8 mouse cellular contexts compared by ENCODE assay signal in genomic region chr9:32540061-32540405, GRCm38 (mm10). TPM values are rescaled to one million over a fixed set of nuclear protein-coding genes. Genes with fewer than 3 reads are reported as not detected.
DNase-seq lines count a peak whose midpoint lies in the region; ATAC-seq and TF ChIP-seq lines count a peak whose summit lies in the region.

No protein-coding gene starts in this region.

- WGBS in heart, embryonic 14.5 days, result 4% methylated on average over 13 of the region's 13 CpGs
- under 1% methylated on average over 13 of the region's 13 CpGs for WGBS in liver, embryonic 16.5 days (ENCODE audit: insufficient replicate concordance)
- WGBS in neural tube, embryonic 13.5 days, result 1% methylated on average over 13 of the region's 13 CpGs

- peak overlapping the region; percentile 79 for H3K9ac ChIP-seq in heart, embryonic 14.5 days (ENCODE audit: low read length)
- peak overlapping the region; percentile 68 for H3K9ac ChIP-seq in liver, embryonic 16.5 days (ENCODE audit: low read depth, low read length)
- peak overlapping the region; percentile 74 for H3K9ac ChIP-seq in neural tube, embryonic 13.5 days

- H3K27me3 ChIP-seq in heart, embryonic 14.5 days (ENCODE audit: control insufficient read depth, insufficient read depth, low read length), result peaks cover 24% of the 10 kb centered on the region
- H3K27me3 ChIP-seq in liver, embryonic 16.5 days (ENCODE audit: control insufficient read depth, insufficient read depth, low read depth, low read length), result peaks cover 53% of the 10 kb centered on the region
- peaks cover 77% of the 10 kb centered on the region for H3K27me3 ChIP-seq in neural tube, embryonic 13.5 days

- no peaks in the 10 kb centered on the region for H3K9me3 ChIP-seq in heart, embryonic 14.5 days (ENCODE audit: control insufficient read depth, low read length)
- no peaks in the 10 kb centered on the region for H3K9me3 ChIP-seq in liver, embryonic 16.5 days (replicated peaks; ENCODE audit: control insufficient read depth, low read length)
- no peaks in the 10 kb centered on the region for H3K9me3 ChIP-seq in neural tube, embryonic 13.5 days

- no peaks in the 10 kb centered on the region for H3K36me3 ChIP-seq in heart, embryonic 14.5 days (ENCODE audit: control insufficient read depth, insufficient read depth, low read length)
- H3K36me3 ChIP-seq in liver, embryonic 16.5 days (ENCODE audit: control insufficient read depth, insufficient read depth), result no peaks in the 10 kb centered on the region
- H3K36me3 ChIP-seq in neural tube, embryonic 13.5 days, result no peaks in the 10 kb centered on the region

- H3K4me3 ChIP-seq in bone marrow macrophage, adult 2 months (ENCODE audit: insufficient read depth, low read length), result peak overlapping the region; percentile 100
- peak overlapping the region; percentile 55 to 58 for H3K4me3 ChIP-seq in heart, embryonic 14.5 days (ENCODE audit: control insufficient read depth in 1 of 2, insufficient read depth in 1 of 2, low read depth in 1 of 2, low read length in 2 of 2)
- peak overlapping the region; percentile 65 for H3K4me3 ChIP-seq in liver, embryonic 16.5 days (ENCODE audit: low read depth, low read length)
- peak overlapping the region; percentile 53 for H3K4me3 ChIP-seq in neural tube, embryonic 13.5 days

- no peak for ATAC-seq in heart, embryonic 14.5 days (ENCODE audit: insufficient number of reproducible peaks, insufficient read depth, low FRiP score, low read depth)
- ATAC-seq in liver, embryonic 16.5 days (ENCODE audit: low read depth), result peak; percentile 42; the same call in 1 of the 2 replicates
- ATAC-seq in neural tube, embryonic 13.5 days (ENCODE audit: low read depth), result peak; percentile 7; the same call in 1 of the 2 replicates

- peak; percentile 39 for DNase-seq in layer of hippocampus, adult 11-12 months (ENCODE audit: low spot score)
- no peak for DNase-seq in layer of hippocampus, adult 18-20 months (ENCODE audit: low spot score in 2 of 2)
- DNase-seq in cerebellum, adult 18-20 months, result no peak
- DNase-seq in ovary, postnatal 14 days (ENCODE audit: low spot score), result no peak

- TF ChIP-seq POLR2A in bone marrow macrophage, adult 2 months (IDR thresholded peaks at IDR 0.05; ENCODE audit: borderline replicate concordance, low read depth, low read length), result no peak

- no peak for TF ChIP-seq CTCF in bone marrow macrophage, adult 2 months (IDR thresholded peaks at IDR 0.05; ENCODE audit: low read depth, low read length)

- peaks cover 32% of the 10 kb centered on the region for H3K4me1 ChIP-seq in bone marrow macrophage, adult 2 months (ENCODE audit: control insufficient read depth, insufficient read depth, low read length)
- H3K4me1 ChIP-seq in heart, embryonic 14.5 days (ENCODE audit: control insufficient read depth in 2 of 2, insufficient read depth in 2 of 2, low read length in 2 of 2), result peaks cover 15 to 29% of the 10 kb centered on the region in 2 experiments
- peaks cover 8% of the 10 kb centered on the region for H3K4me1 ChIP-seq in liver, embryonic 16.5 days (ENCODE audit: control insufficient read depth, low read depth, low read length)
- peaks cover 50% of the 10 kb centered on the region for H3K4me1 ChIP-seq in neural tube, embryonic 13.5 days (replicated peaks)

- H3K27ac ChIP-seq in bone marrow macrophage, adult 2 months (ENCODE audit: insufficient read depth, low read depth, low read length), result peak overlapping the region; percentile 99
- peak overlapping the region; percentile 79 to 84 for H3K27ac ChIP-seq in heart, embryonic 14.5 days (replicated peaks in 1 of 2; ENCODE audit: control insufficient read depth in 1 of 2, insufficient read depth in 1 of 2, low read depth in 2 of 2, low read length in 2 of 2)
- peak overlapping the region; percentile 81 for H3K27ac ChIP-seq in liver, embryonic 16.5 days (ENCODE audit: low read length)
- H3K27ac ChIP-seq in neural tube, embryonic 13.5 days (replicated peaks), result peak overlapping the region; percentile 81

- H3K4me2 ChIP-seq in heart, embryonic 14.5 days (ENCODE audit: low read length), result peak overlapping the region; percentile 79
- H3K4me2 ChIP-seq in liver, embryonic 16.5 days (ENCODE audit: low read depth, low read length), result peak overlapping the region; percentile 65
- peak overlapping the region; percentile 81 for H3K4me2 ChIP-seq in neural tube, embryonic 13.5 days

RNA-seq across cellular contexts. Expression of gene Fli1, which starts 2.6 kb away (rescaled TPM):
- 1 to 10 TPM; 4.1 to 5.4 TPM for total RNA-seq in layer of hippocampus, adult 18-20 months (2021)
- 124 and 127 TPM in 2 replicates for polyA plus RNA-seq in bone marrow macrophage, adult 2 months (2012; ENCODE audit: insufficient read depth, insufficient read length, missing spikeins)
- polyA plus RNA-seq in heart, embryonic 14.5 days (2014; fragmentation: Nextera tagmentation; extraction: Ambion mirVana), result 20.6 and 22.4 TPM in 2 replicates
- polyA plus RNA-seq in liver, embryonic 16.5 days (2015; fragmentation: Nextera tagmentation; extraction: Ambion mirVana), result 6.9 and 8.2 TPM in 2 replicates
- 10.1 and 13.2 TPM in 2 replicates for polyA plus RNA-seq in neural tube, embryonic 13.5 days (2015; fragmentation: Nextera tagmentation; extraction: Ambion mirVana)
